Mouse (Mus musculus): ENCODE measurements around the gene Fignl1. TPM values are rescaled to one million over a fixed set of nuclear protein-coding genes. Genes with fewer than 3 reads are reported as not detected.

The Fignl1 gene
- polyA plus RNA-seq, 1 experiment from 2014 or later: 56.0 TPM

DNA sequence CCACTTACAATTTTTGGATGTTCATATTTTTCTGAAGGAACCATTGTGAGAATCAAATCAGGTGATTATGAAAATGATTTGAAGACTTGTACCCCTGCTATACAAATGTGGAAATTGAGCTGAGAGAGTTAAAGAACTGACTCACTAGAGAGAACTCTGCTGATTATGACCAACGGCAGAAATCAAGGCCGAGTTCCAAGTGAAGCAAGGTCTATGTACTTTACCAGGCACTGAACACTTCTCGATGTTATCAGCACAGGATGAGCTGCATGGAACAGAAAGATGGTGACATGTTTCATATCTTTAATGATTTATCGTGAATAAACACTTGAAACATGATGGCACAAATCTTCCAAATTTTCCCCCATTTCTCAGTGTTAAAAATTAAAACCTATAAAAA, 2.8 kb downstream of the Fignl1 start:
- Histone ChIP-seq H3K9ac (ENCODE audit: low read length) (no peak overlapping the region), H3K27me3 (ENCODE audit: control insufficient read depth, insufficient read depth, low read length) (no peaks in the 10 kb centered on the region), H3K36me3 (ENCODE audit: control insufficient read depth, insufficient read depth) (peaks cover 26% of the 10 kb centered on the region), H3K9me3 (replicated peaks; ENCODE audit: control insufficient read depth, low read length) (no peaks in the 10 kb centered on the region), H3K4me3 (ENCODE audit: low read length) (no peak overlapping the region), H3K4me2 (ENCODE audit: low read depth, low read length) (no peak overlapping the region), H3K27ac (ENCODE audit: low read length) (no peak overlapping the region), H3K4me1 (ENCODE audit: control insufficient read depth, insufficient read depth, low read length) (peaks cover 9% of the 10 kb centered on the region)
- 65% methylated on average over 4 of the region's 4 CpGs for WGBS
- no peak for ATAC-seq (replicated peaks; ENCODE audit: extremely low read depth, insufficient read depth, low FRiP score)

DNA sequence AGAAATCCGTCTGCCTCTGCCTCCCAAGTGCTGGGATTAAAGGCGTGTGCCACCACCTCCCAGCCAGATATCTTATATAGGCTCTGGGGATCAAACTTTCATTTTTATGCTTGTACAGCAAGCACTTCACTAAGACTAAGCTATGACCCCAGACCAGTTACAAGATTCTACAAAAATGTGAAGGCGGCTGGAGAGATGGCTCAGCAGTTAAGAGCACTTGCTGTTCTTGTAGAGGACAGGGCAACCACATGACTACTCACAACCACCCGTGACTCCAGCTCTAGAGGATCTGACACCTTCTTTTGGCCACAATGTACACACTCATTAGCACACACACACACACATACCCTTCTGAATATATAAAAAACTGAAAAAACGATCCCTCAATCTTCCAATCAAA, 4.3 kb downstream of the Fignl1 start:
- Histone ChIP-seq H3K9ac (ENCODE audit: low read length) (no peak overlapping the region), H3K27ac (ENCODE audit: low read length) (no peak overlapping the region), H3K9me3 (replicated peaks; ENCODE audit: control insufficient read depth, low read length) (no peaks in the 10 kb centered on the region), H3K27me3 (ENCODE audit: control insufficient read depth, insufficient read depth, low read length) (no peaks in the 10 kb centered on the region), H3K4me2 (ENCODE audit: low read depth, low read length) (no peak overlapping the region), H3K4me1 (ENCODE audit: control insufficient read depth, insufficient read depth, low read length) (peaks cover 5% of the 10 kb centered on the region), H3K4me3 (ENCODE audit: low read length) (no peak overlapping the region), H3K36me3 (ENCODE audit: control insufficient read depth, insufficient read depth) (peaks cover 27% of the 10 kb centered on the region)
- 73% methylated on average over 5 of the region's 5 CpGs for WGBS
- no peak for ATAC-seq (replicated peaks; ENCODE audit: extremely low read depth, insufficient read depth, low FRiP score)

DNA sequence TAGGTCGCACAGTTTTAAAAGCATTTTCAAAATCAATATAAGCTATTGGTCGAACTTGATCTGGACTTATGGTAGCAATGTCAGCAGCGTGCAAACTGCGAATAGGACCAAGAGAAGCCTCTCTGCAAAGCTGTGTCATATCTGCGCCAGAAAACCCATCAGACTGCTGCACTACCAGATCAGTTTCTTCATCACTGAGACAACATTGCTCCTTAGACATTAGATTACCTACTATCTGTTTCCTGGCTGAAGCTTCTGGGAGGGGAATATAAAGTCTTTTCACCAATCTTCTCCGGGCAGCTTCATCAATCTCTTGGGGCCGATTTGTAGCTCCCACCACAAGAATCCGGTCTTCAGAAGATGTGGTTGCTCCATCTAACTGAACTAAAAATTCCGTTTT, 7.7 kb downstream of the Fignl1 start:
- H3K27ac ChIP-seq (ENCODE audit: low read length): no peak overlapping the region
- WGBS: 92% methylated on average over 9 of the region's 9 CpGs
- no peaks in the 10 kb centered on the region for H3K9me3 ChIP-seq (replicated peaks; ENCODE audit: control insufficient read depth, low read length)
- H3K36me3 ChIP-seq (ENCODE audit: control insufficient read depth, insufficient read depth): peaks cover 38% of the 10 kb centered on the region
- H3K4me1 ChIP-seq (ENCODE audit: control insufficient read depth, insufficient read depth, low read length): no peaks in the 10 kb centered on the region
- H3K4me3 ChIP-seq (ENCODE audit: low read length): no peak overlapping the region
- ATAC-seq (replicated peaks; ENCODE audit: extremely low read depth, insufficient read depth, low FRiP score): no peak
- no peak overlapping the region for H3K4me2 ChIP-seq (ENCODE audit: low read depth, low read length)
- H3K27me3 ChIP-seq (ENCODE audit: control insufficient read depth, insufficient read depth, low read length): no peaks in the 10 kb centered on the region
- no peak overlapping the region for H3K9ac ChIP-seq (ENCODE audit: low read length)

DNA sequence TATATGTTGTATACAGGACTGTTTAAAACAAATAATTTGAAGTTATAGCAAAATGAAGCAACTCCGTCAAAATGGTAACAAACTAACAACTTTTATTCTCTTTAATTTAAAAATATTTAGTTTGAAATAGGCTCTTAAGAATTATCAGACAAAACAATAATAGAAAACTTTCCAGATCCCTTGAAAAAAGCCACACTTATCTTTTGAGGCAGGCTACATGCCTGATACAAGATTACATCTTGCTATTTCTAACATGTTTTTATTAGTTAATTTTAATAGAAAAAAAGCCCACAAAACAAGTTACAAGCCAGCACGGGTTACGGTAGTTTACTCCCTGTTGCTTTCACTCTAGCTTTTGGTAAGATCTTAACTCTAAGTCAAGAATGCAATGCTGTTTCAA, 8.5 kb downstream of the Fignl1 start:
- H3K36me3 ChIP-seq (ENCODE audit: control insufficient read depth, insufficient read depth): peaks cover 35% of the 10 kb centered on the region
- H3K27me3 ChIP-seq (ENCODE audit: control insufficient read depth, insufficient read depth, low read length): no peaks in the 10 kb centered on the region
- no peaks in the 10 kb centered on the region for H3K9me3 ChIP-seq (replicated peaks; ENCODE audit: control insufficient read depth, low read length)
- WGBS: 93% methylated on average over 3 of the region's 3 CpGs
- H3K27ac ChIP-seq (ENCODE audit: low read length): no peak overlapping the region
- H3K4me3 ChIP-seq (ENCODE audit: low read length): no peak overlapping the region
- ATAC-seq (replicated peaks; ENCODE audit: extremely low read depth, insufficient read depth, low FRiP score): no peak
- no peaks in the 10 kb centered on the region for H3K4me1 ChIP-seq (ENCODE audit: control insufficient read depth, insufficient read depth, low read length)
- H3K9ac ChIP-seq (ENCODE audit: low read length): no peak overlapping the region
- H3K4me2 ChIP-seq (ENCODE audit: low read depth, low read length): no peak overlapping the region

DNA sequence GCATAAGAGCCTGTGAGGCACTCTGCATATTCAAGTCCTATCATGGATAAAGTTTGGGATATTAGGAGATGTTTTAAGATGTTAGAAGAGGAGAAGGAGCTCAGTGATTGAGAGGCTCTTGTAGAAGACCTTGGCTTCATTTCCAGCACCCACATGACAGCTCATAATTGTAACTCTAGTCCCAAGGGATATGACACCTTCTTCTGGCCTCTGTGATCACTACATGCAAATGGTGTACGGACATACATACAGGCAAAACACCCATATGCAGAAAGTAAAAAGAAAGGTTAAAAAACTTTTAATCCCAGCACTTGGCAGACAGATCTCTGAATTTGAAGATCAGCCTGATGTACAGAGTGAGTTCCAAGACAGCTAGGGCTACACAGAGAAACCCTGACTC, 10.1 kb downstream of the Fignl1 start:
- WGBS: 95% methylated on average over 1 of the region's 1 CpGs
- Histone ChIP-seq H3K4me3 (ENCODE audit: low read length) (no peak overlapping the region), H3K4me1 (ENCODE audit: control insufficient read depth, insufficient read depth, low read length) (no peaks in the 10 kb centered on the region), H3K36me3 (ENCODE audit: control insufficient read depth, insufficient read depth) (peaks cover 35% of the 10 kb centered on the region), H3K9me3 (replicated peaks; ENCODE audit: control insufficient read depth, low read length) (no peaks in the 10 kb centered on the region), H3K4me2 (ENCODE audit: low read depth, low read length) (no peak overlapping the region), H3K27ac (ENCODE audit: low read length) (no peak overlapping the region), H3K27me3 (ENCODE audit: control insufficient read depth, insufficient read depth, low read length) (no peaks in the 10 kb centered on the region), H3K9ac (ENCODE audit: low read length) (no peak overlapping the region)
- no peak for ATAC-seq (replicated peaks; ENCODE audit: extremely low read depth, insufficient read depth, low FRiP score)

DNA sequence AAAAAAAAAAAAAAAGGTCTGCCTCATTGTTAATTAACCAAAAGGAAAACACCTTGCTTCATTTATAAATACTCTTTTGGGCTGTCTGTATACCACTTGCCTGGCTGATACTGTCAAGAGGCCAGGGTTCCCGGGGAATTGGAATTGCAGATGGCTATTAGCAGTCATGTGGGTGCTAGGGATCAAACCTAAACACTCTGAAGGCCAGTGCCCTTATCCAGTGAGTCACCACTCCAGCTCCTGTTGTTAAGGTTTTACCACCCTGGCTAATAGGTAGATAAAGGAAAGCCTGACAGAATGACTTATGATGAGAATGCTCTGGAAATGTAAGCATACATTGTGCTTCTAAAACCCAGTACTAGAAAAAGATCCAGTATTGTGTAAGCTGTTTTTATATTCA, 14.1 kb downstream of the Fignl1 start:
- ATAC-seq (replicated peaks; ENCODE audit: extremely low read depth, insufficient read depth, low FRiP score): no peak
- Histone ChIP-seq H3K36me3 (ENCODE audit: control insufficient read depth, insufficient read depth) (peaks cover 11% of the 10 kb centered on the region), H3K9ac (ENCODE audit: low read length) (no peak overlapping the region), H3K4me1 (ENCODE audit: control insufficient read depth, insufficient read depth, low read length) (no peaks in the 10 kb centered on the region), H3K4me2 (ENCODE audit: low read depth, low read length) (no peak overlapping the region), H3K4me3 (ENCODE audit: low read length) (no peak overlapping the region), H3K27ac (ENCODE audit: low read length) (no peak overlapping the region), H3K9me3 (replicated peaks; ENCODE audit: control insufficient read depth, low read length) (no peaks in the 10 kb centered on the region), H3K27me3 (ENCODE audit: control insufficient read depth, insufficient read depth, low read length) (no peaks in the 10 kb centered on the region)
- WGBS: 74% methylated on average over 1 of the region's 1 CpGs

DNA sequence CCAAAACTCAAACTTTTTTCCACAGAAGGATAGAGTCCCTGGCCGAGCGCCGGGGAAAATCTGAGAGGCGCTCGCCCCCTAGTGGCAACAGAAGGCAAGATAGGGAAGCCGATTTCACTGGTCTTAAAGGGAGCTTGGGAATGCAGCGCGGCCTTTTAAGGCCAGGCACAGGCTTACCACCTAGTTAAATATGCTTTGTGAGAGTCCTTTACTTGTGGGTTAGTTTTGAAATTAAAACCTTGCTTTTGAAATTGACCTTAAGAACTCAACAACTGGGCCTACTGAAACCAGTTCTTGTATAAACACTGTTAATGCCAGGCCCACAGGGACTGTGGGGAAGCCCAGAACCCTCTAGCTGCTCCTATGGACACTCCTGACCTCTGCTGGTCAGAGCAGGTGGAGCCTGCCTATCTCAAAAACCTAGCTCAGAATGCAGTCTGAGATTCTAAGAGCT, 20.2 kb downstream of the Fignl1 start:
- H3K27me3 ChIP-seq (ENCODE audit: control insufficient read depth, insufficient read depth, low read length): peaks cover 3% of the 10 kb centered on the region; the same call in 1 of the 2 replicates
- peak overlapping the region; percentile 53 for H3K4me2 ChIP-seq (ENCODE audit: low read depth, low read length)
- no peak overlapping the region for H3K27ac ChIP-seq (ENCODE audit: low read length)
- no peaks in the 10 kb centered on the region for H3K36me3 ChIP-seq (ENCODE audit: control insufficient read depth, insufficient read depth)
- no peaks in the 10 kb centered on the region for H3K4me1 ChIP-seq (ENCODE audit: control insufficient read depth, insufficient read depth, low read length)
- H3K9ac ChIP-seq (ENCODE audit: low read length): peak overlapping the region; percentile 61; the same call in 1 of the 2 replicates
- peak overlapping the region; percentile 32 for H3K4me3 ChIP-seq (ENCODE audit: low read length)
- peak; percentile 95 for ATAC-seq (replicated peaks; ENCODE audit: extremely low read depth, insufficient read depth, low FRiP score)
- under 1% methylated on average over 8 of the region's 8 CpGs for whole genome bisulfite sequencing
- no peaks in the 10 kb centered on the region for H3K9me3 ChIP-seq (replicated peaks; ENCODE audit: control insufficient read depth, low read length)

DNA sequence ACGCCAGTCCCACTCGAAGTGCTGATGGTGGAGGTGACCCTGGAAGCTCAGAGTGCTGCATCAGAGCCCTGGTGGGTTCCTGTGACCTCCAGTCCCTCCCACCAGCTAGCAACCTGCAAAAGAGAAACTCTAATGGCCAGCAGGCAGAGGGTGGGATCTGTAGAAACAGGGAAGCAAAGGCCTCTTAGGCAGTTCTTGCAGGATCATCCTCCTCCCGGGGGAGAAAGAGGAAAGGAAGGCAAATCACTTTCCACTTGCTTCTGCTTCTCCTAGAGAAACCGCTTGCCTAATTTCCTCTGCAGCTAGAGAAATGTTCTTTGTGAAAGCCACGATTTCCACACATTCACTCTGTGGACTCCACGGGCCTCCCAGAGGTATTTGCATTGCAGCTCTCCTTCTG, 23.3 kb downstream of the Fignl1 start:
- Histone ChIP-seq H3K27me3 (ENCODE audit: control insufficient read depth, insufficient read depth, low read length) (peaks cover 3% of the 10 kb centered on the region; the same call in 1 of the 2 replicates), H3K27ac (ENCODE audit: low read length) (no peak overlapping the region), H3K4me1 (ENCODE audit: control insufficient read depth, insufficient read depth, low read length) (no peaks in the 10 kb centered on the region), H3K36me3 (ENCODE audit: control insufficient read depth, insufficient read depth) (no peaks in the 10 kb centered on the region), H3K4me3 (ENCODE audit: low read length) (no peak overlapping the region), H3K4me2 (ENCODE audit: low read depth, low read length) (no peak overlapping the region), H3K9ac (ENCODE audit: low read length) (no peak overlapping the region), H3K9me3 (replicated peaks; ENCODE audit: control insufficient read depth, low read length) (no peaks in the 10 kb centered on the region)
- WGBS: 47% methylated on average over 6 of the region's 6 CpGs
- no peak for ATAC-seq (replicated peaks; ENCODE audit: extremely low read depth, insufficient read depth, low FRiP score)

DNA sequence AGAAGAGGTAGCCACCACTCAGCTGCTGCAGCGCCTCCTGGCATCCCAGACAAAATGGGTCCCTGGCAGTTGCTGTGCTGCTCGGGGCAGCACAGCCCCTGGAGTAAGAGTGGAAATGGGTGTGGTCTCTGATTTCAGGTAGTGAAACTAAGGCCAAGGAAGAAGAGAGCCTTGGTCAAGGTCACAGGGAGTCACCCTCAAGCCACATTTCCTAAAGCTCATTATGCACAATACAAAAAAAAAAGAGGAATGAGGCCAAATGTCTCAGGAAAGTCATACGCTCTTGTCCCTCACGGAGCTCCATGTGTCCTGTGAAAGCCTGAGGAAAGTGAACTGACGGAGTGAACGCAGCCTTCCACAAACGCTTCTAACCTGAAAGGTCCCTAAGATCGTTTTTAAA, 27.0 kb downstream of the Fignl1 start:
- no peak overlapping the region for H3K4me2 ChIP-seq (ENCODE audit: low read depth, low read length)
- no peaks in the 10 kb centered on the region for H3K9me3 ChIP-seq (replicated peaks; ENCODE audit: control insufficient read depth, low read length)
- H3K36me3 ChIP-seq (ENCODE audit: control insufficient read depth, insufficient read depth): no peaks in the 10 kb centered on the region
- H3K27me3 ChIP-seq (ENCODE audit: control insufficient read depth, insufficient read depth, low read length): no peaks in the 10 kb centered on the region
- no peak overlapping the region for H3K4me3 ChIP-seq (ENCODE audit: low read length)
- H3K9ac ChIP-seq (ENCODE audit: low read length): no peak overlapping the region
- 82% methylated on average over 8 of the region's 8 CpGs for WGBS
- ATAC-seq (replicated peaks; ENCODE audit: extremely low read depth, insufficient read depth, low FRiP score): no peak
- no peaks in the 10 kb centered on the region for H3K4me1 ChIP-seq (ENCODE audit: control insufficient read depth, insufficient read depth, low read length)
- H3K27ac ChIP-seq (ENCODE audit: low read length): no peak overlapping the region

DNA sequence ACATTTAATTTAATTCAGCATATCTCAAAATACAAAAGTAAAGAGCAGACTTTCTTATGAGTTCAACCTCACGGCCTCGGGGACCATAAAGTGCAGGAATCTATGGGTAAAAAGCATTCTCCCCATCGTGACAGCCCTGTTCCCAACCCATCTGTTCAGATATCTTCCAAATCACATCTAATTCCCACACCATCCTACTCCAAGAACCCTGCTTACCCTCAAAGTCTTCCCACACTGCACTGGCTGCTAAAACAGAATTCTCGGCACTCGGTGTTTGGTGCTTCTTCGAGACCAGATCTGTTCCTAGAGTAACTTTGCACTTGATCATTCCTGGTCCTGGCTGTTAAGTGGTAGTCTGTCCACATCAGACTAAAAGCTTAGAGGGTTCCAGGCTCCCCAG, 30.4 kb downstream of the Fignl1 start:
- H3K27ac ChIP-seq (ENCODE audit: low read length): no peak overlapping the region
- 87% methylated on average over 6 of the region's 6 CpGs for WGBS
- no peak overlapping the region for H3K9ac ChIP-seq (ENCODE audit: low read length)
- no peaks in the 10 kb centered on the region for H3K9me3 ChIP-seq (replicated peaks; ENCODE audit: control insufficient read depth, low read length)
- H3K4me3 ChIP-seq (ENCODE audit: low read length): no peak overlapping the region
- H3K4me2 ChIP-seq (ENCODE audit: low read depth, low read length): no peak overlapping the region
- no peaks in the 10 kb centered on the region for H3K36me3 ChIP-seq (ENCODE audit: control insufficient read depth, insufficient read depth)
- no peaks in the 10 kb centered on the region for H3K27me3 ChIP-seq (ENCODE audit: control insufficient read depth, insufficient read depth, low read length)
- H3K4me1 ChIP-seq (ENCODE audit: control insufficient read depth, insufficient read depth, low read length): no peaks in the 10 kb centered on the region
- no peak for ATAC-seq (replicated peaks; ENCODE audit: extremely low read depth, insufficient read depth, low FRiP score)
